Comparison of ENCODE assay signal across 30 mouse cellular contexts in genomic region chr11:70523306-70523989, GRCm38 (mm10). TPM values are rescaled to one million over a fixed set of nuclear protein-coding genes. Genes with fewer than 3 reads are reported as not detected.
A peak's percentile ranks its signal among the peaks of the same experiment; 100 is the strongest.
DNase-seq lines count a peak whose midpoint lies in the region; ATAC-seq and TF ChIP-seq lines count a peak whose summit lies in the region.
"Not testable (repeated sequence)": the region's sequence is repeated elsewhere in the genome, so short reads cannot be mapped to it uniquely, and the experiment has no call there.
"Had no signal": no experiment of that assay in that cellular context is flagged by ENCODE, and none has a peak within 500 bp of the region (broad histone marks: within the 10 kb centered on the region; RNA-seq: fewer than 3 reads in every experiment).

No protein-coding gene starts in this region.

- peaks cover 27% of the 10 kb centered on the region for H3K27me3 ChIP-seq in embryonic facial prominence, embryonic 10.5 days (replicated peaks; ENCODE audit: low read depth, poor library complexity, severe bottlenecking)
- peaks cover 21% of the 10 kb centered on the region for H3K27me3 ChIP-seq in hindbrain, embryonic 10.5 days (ENCODE audit: insufficient read depth, poor library complexity, severe bottlenecking)
- H3K27me3 ChIP-seq in lung, postnatal 0 days (replicated peaks; ENCODE audit: insufficient read depth, low read length); neural tube, embryonic 11.5 days (ENCODE audit: control insufficient read depth, insufficient read depth, low read length): not testable (repeated sequence)

- in situ Hi-C loops in ES-E14 (cut with MboI; ENCODE audit: low sequenced_read_pairs in 2 of 2, unreplicated experiment in 2 of 2) = not testable (repeated sequence)

- not testable (repeated sequence) for H3K4me1 ChIP-seq in ES-E14 (ENCODE audit: control insufficient read depth in 2 of 2, insufficient read depth in 2 of 2, low read length in 2 of 2, poor library complexity in 1 of 2); lung, postnatal 0 days (ENCODE audit: insufficient read depth, low read depth, low read length); neural tube, embryonic 11.5 days (ENCODE audit: control insufficient read depth, insufficient read depth, low read length)
- H3K4me1 ChIP-seq in embryonic facial prominence, embryonic 10.5 days = peaks cover 24% of the 10 kb centered on the region
- peaks cover 23% of the 10 kb centered on the region for H3K4me1 ChIP-seq in hindbrain, embryonic 10.5 days (replicated peaks)

- not testable (repeated sequence) for H3K9me3 ChIP-seq in ES-E14 (ENCODE audit: control insufficient read depth, insufficient read depth, low read depth, low read length); embryonic facial prominence, embryonic 10.5 days; hindbrain, embryonic 10.5 days; lung, postnatal 0 days (ENCODE audit: low read length); neural tube, embryonic 11.5 days (ENCODE audit: control insufficient read depth, low read length)

- intact Hi-C loops in left cerebral cortex, adult 2 months (cut with DNase I) = not testable (repeated sequence)

- peak; percentile 6; the same call in 1 of the 2 replicates for TF ChIP-seq CTCF in left cerebral cortex, adult 2 months (IDR thresholded peaks at IDR 0.05)
- TF ChIP-seq CTCF in lung, postnatal 0 days (IDR thresholded peaks at IDR 0.05) = peak; percentile 16

- peaks cover 20% of the 10 kb centered on the region for H3K36me3 ChIP-seq in ES-E14 (ENCODE audit: control insufficient read depth, insufficient read depth, low read length, poor library complexity, severe bottlenecking)
- H3K36me3 ChIP-seq in embryonic facial prominence, embryonic 10.5 days (replicated peaks) = peaks cover 24% of the 10 kb centered on the region
- peaks cover 24% of the 10 kb centered on the region for H3K36me3 ChIP-seq in hindbrain, embryonic 10.5 days
- not testable (repeated sequence) for H3K36me3 ChIP-seq in lung, postnatal 0 days (ENCODE audit: insufficient read depth, low read length); neural tube, embryonic 11.5 days (ENCODE audit: control insufficient read depth, insufficient read depth, low read length)

- DNase-seq in ES-E14 (ENCODE audit: low read depth, low spot score); left cerebral cortex, adult 2 months (ENCODE audit: extremely low spot score in 1 of 2, low spot score in 2 of 2): not testable (repeated sequence)
- DNase-seq in cerebellum, adult 11-12 months = peak; percentile 25
- peak; percentile 51 for DNase-seq in embryonic facial prominence, embryonic 10.5 days (ENCODE audit: low spot score)
- peak; percentile 32 for DNase-seq in hindbrain, embryonic 10.5 days (ENCODE audit: low spot score)
- peak; percentile 22 for DNase-seq in lung, postnatal 0 days (ENCODE audit: low spot score)
- peak; percentile 18 for DNase-seq in neural tube, embryonic 11.5 days (ENCODE audit: low spot score)

- not testable (repeated sequence) for H3K4me3 ChIP-seq in ES-E14 (ENCODE audit: insufficient read depth in 1 of 2, low read depth in 1 of 2, low read length in 2 of 2, poor library complexity in 1 of 2, severe bottlenecking in 1 of 2); embryonic facial prominence, embryonic 10.5 days; hindbrain, embryonic 10.5 days; left cerebral cortex, adult 2 months; lung, postnatal 0 days (ENCODE audit: low read depth, low read length); neural tube, embryonic 11.5 days (ENCODE audit: low read depth, low read length)

- not testable (repeated sequence) for ATAC-seq in lung, postnatal 0 days; neural tube, embryonic 11.5 days (ENCODE audit: insufficient read depth, low FRiP score, low TSS enrichment)

- H3K4me2 ChIP-seq in lung, postnatal 0 days (replicated peaks; ENCODE audit: low read depth, low read length); neural tube, embryonic 11.5 days (ENCODE audit: low read depth): not testable (repeated sequence)

- not testable (repeated sequence) for H3K27ac ChIP-seq in ES-E14 (ENCODE audit: insufficient read depth, low read depth, low read length, poor library complexity, severe bottlenecking); embryonic facial prominence, embryonic 10.5 days (replicated peaks); hindbrain, embryonic 10.5 days; left cerebral cortex, adult 2 months; lung, postnatal 0 days (ENCODE audit: low read length); neural tube, embryonic 11.5 days (ENCODE audit: low read depth, low read length)

- 89% methylated on average over 8 of the region's 8 CpGs for WGBS in embryonic facial prominence, embryonic 10.5 days
- WGBS in hindbrain, embryonic 10.5 days = 89% methylated on average over 8 of the region's 8 CpGs
- WGBS in lung, postnatal 0 days = 82% methylated on average over 8 of the region's 8 CpGs
- 93% methylated on average over 8 of the region's 8 CpGs for WGBS in neural tube, embryonic 11.5 days

- not testable (repeated sequence) for TF ChIP-seq EP300 in lung, postnatal 0 days (IDR thresholded peaks at IDR 0.05)

- H3K9ac ChIP-seq in ES-E14 (ENCODE audit: insufficient read depth, low read depth, low read length, poor library complexity, severe bottlenecking); lung, postnatal 0 days (replicated peaks; ENCODE audit: low read depth); neural tube, embryonic 11.5 days (ENCODE audit: low read length): not testable (repeated sequence)

TF ChIP-seq in ES-E14, 5 proteins besides CTCF, POLR2A, EP300 and RAD21:
- TF ChIP-seq ZNF384 (IDR thresholded peaks at IDR 0.05; ENCODE audit: low read depth, low read length) = peak; percentile 55; the same call in 1 of the 2 replicates

RNA-seq across cellular contexts. Expression of gene Psmb6, which starts 1.7 kb away (rescaled TPM):
- 506 and 612 TPM in 2 replicates for total RNA-seq in ES-E14 (2012; rRNA removed)
- 1,123 and 1,132 TPM in 2 replicates for polyA plus RNA-seq in embryonic facial prominence, embryonic 10.5 days (2016; fragmentation: Nextera tagmentation; extraction: Ambion mirVana)
- polyA plus RNA-seq in hindbrain, embryonic 10.5 days (2016; fragmentation: Nextera tagmentation; extraction: Ambion mirVana) = 1,108 and 1,160 TPM in 2 replicates
- 100 to 1,000 TPM; 164 to 169 TPM for total RNA-seq in left cerebral cortex, adult 2 months (2021)
- 451 and 505 TPM in 2 replicates for polyA plus RNA-seq in lung, postnatal 0 days (2015; fragmentation: Nextera tagmentation; extraction: Ambion mirVana)
- 898 and 923 TPM in 2 replicates for polyA plus RNA-seq in neural tube, embryonic 11.5 days (2014; fragmentation: Nextera tagmentation; extraction: Ambion mirVana)

RNA-seq across cellular contexts. Expression of gene Gltpd2, which starts 4.5 kb away (rescaled TPM):
- total RNA-seq in ES-E14 (2012; rRNA removed) = 0.42 and 0.54 TPM in 2 replicates
- 0.43 and 0.44 TPM in 2 replicates for polyA plus RNA-seq in embryonic facial prominence, embryonic 10.5 days (2016; fragmentation: Nextera tagmentation; extraction: Ambion mirVana)
- 0.35 and 0.47 TPM in 2 replicates for polyA plus RNA-seq in hindbrain, embryonic 10.5 days (2016; fragmentation: Nextera tagmentation; extraction: Ambion mirVana)
- total RNA-seq in left cerebral cortex, adult 2 months (2021) = not detected
- polyA plus RNA-seq in lung, postnatal 0 days (2015; fragmentation: Nextera tagmentation; extraction: Ambion mirVana) = 0.64 and 0.86 TPM in 2 replicates
- 0.20 TPM in 1 of 2 replicates, not detected in the other for polyA plus RNA-seq in neural tube, embryonic 11.5 days (2014; fragmentation: Nextera tagmentation; extraction: Ambion mirVana)
- total RNA-seq: gastrocnemius, adult 8-10 months; hematopoietic stem cell, adult 5-6 weeks; left cerebral cortex, adult 18-20 months; left cerebral cortex, postnatal 36 days; megakaryocyte progenitor cell, adult 5-6 weeks had no signal
- polyA plus RNA-seq: embryonic facial prominence, embryonic 13.5 days; erythroblast, embryonic 14.5 days; forebrain, embryonic 12.5 days; frontal cortex, adult 2 months; gonadal fat pad, adult 2 months; heart, postnatal 0 days; myocyte had no signal

RNA-seq across cellular contexts. Expression of gene Vmo1, which starts 9.0 kb away (rescaled TPM):
- total RNA-seq in ES-E14 (2012; rRNA removed) = not detected in 2 replicates
- polyA plus RNA-seq in embryonic facial prominence, embryonic 10.5 days (2016; fragmentation: Nextera tagmentation; extraction: Ambion mirVana) = not detected in 2 replicates
- polyA plus RNA-seq in hindbrain, embryonic 10.5 days (2016; fragmentation: Nextera tagmentation; extraction: Ambion mirVana) = 0.34 TPM in 1 of 2 replicates, not detected in the other
- total RNA-seq in left cerebral cortex, adult 2 months (2021) = not detected
- polyA plus RNA-seq in lung, postnatal 0 days (2015; fragmentation: Nextera tagmentation; extraction: Ambion mirVana) = 0.43 and 0.68 TPM in 2 replicates
- 0.39 TPM in 1 of 2 replicates, not detected in the other for polyA plus RNA-seq in neural tube, embryonic 11.5 days (2014; fragmentation: Nextera tagmentation; extraction: Ambion mirVana)
- total RNA-seq: adrenal gland, postnatal 14 days; gastrocnemius, adult 8-10 months; hematopoietic stem cell, adult 5-6 weeks; left cerebral cortex, adult 18-20 months; left cerebral cortex, postnatal 36 days; megakaryocyte progenitor cell, adult 5-6 weeks had no signal
- polyA plus RNA-seq: embryonic facial prominence, embryonic 13.5 days; erythroblast, embryonic 14.5 days; forebrain, embryonic 12.5 days; gonadal fat pad, adult 2 months; heart, embryonic 11.5 days; hindbrain, embryonic 16.5 days; midbrain, embryonic 15.5 days; myocyte; neural tube, embryonic 14.5 days had no signal

RNA-seq across cellular contexts. Expression of gene Gm40193, which starts 9.3 kb away (rescaled TPM):
- total RNA-seq in ES-E14 (2012; rRNA removed) = not detected in 2 replicates
- not detected in 2 replicates for polyA plus RNA-seq in embryonic facial prominence, embryonic 10.5 days (2016; fragmentation: Nextera tagmentation; extraction: Ambion mirVana)
- not detected in 2 replicates for polyA plus RNA-seq in hindbrain, embryonic 10.5 days (2016; fragmentation: Nextera tagmentation; extraction: Ambion mirVana)
- not detected for total RNA-seq in left cerebral cortex, adult 2 months (2021)
- polyA plus RNA-seq in lung, postnatal 0 days (2015; fragmentation: Nextera tagmentation; extraction: Ambion mirVana) = not detected in 2 replicates
- polyA plus RNA-seq in neural tube, embryonic 11.5 days (2014; fragmentation: Nextera tagmentation; extraction: Ambion mirVana) = not detected in 2 replicates
- total RNA-seq: adrenal gland, postnatal 14 days; gastrocnemius, adult 8-10 months; hematopoietic stem cell, adult 5-6 weeks; left cerebral cortex, adult 18-20 months; left cerebral cortex, postnatal 36 days; megakaryocyte progenitor cell, adult 5-6 weeks had no signal
- polyA plus RNA-seq: embryonic facial prominence, embryonic 13.5 days; erythroblast, embryonic 14.5 days; forebrain, embryonic 12.5 days; frontal cortex, adult 2 months; gonadal fat pad, adult 2 months; heart, embryonic 11.5 days; heart, postnatal 0 days; hindbrain, embryonic 16.5 days; intestine, embryonic 16.5 days; kidney, embryonic 15.5 days; limb, embryonic 15.5 days; liver, embryonic 16.5 days; midbrain, embryonic 15.5 days; myocyte; neural tube, embryonic 14.5 days; stomach, embryonic 16.5 days; thymus, adult 2 months had no signal

RNA-seq across cellular contexts. Expression of gene Pld2, which starts 16.4 kb away (rescaled TPM):
- 4.4 and 6.3 TPM in 2 replicates for total RNA-seq in ES-E14 (2012; rRNA removed)
- 3.2 and 3.7 TPM in 2 replicates for polyA plus RNA-seq in embryonic facial prominence, embryonic 10.5 days (2016; fragmentation: Nextera tagmentation; extraction: Ambion mirVana)
- polyA plus RNA-seq in hindbrain, embryonic 10.5 days (2016; fragmentation: Nextera tagmentation; extraction: Ambion mirVana) = 3.8 and 4.1 TPM in 2 replicates
- total RNA-seq in left cerebral cortex, adult 2 months (2021) = 10 to 100 TPM; 12.8 to 13.6 TPM
- 10.8 and 13.5 TPM in 2 replicates for polyA plus RNA-seq in lung, postnatal 0 days (2015; fragmentation: Nextera tagmentation; extraction: Ambion mirVana)
- 2.9 and 4.0 TPM in 2 replicates for polyA plus RNA-seq in neural tube, embryonic 11.5 days (2014; fragmentation: Nextera tagmentation; extraction: Ambion mirVana)
